Mouse (Mus musculus) adrenal gland (tissue): ENCODE data around the gene Syt8.

Experiments used
- intact Hi-C: fragments of 180-260 bp; cut with DNase I; formaldehyde crosslinking; loops from one replicate; pipeline ENCODE4 v1.15.1; 2025

Syt8 gene

GRCm38 (mm10) chr7:142408686-142409085 lies 26.0 kb upstream of the Syt8 start:
- intact Hi-C loops, result no loop called here

DNA sequence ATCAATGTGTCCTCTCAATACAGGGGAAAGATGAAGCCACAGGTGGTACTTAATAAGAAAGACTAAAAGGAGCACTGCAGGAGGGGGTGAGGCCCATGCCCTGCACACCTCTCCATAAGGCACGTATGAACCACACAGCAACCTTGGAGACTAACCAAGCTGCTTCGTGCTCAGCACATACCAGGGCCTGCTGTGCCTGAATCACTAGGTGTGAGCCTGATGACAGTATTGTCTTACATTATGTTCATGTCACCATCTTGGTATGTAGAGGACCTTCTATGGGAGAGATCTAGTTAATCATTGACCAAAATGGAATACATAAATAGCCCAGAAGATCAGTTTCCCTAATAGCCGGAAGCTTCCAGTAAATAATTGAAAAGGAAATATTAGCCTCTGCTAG lies 25.0 kb upstream of the Syt8 start:
- intact Hi-C loops, result no loop called here

GRCm38 (mm10) chr7:142413285-142413684 lies 21.4 kb upstream of the Syt8 start:
- intact Hi-C loops, result no loop called here

DNA sequence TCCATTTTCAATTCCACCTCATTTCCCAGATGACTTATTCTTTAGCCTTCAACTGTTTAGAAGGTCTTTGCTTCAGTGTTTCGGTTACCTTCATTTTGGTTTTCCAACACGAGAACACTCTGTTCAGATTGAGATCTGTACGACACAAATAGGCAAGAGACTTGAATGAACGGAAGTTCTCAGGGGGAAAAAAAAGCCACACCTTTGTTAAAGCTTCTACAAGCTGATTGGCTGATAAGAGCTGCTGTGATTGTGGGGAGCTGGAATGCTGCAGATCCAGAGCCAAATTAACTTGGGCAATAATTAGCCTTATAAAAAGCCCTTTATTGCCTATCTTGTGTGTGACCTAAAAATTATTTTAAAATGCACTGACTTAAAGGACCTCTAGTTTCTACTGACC lies 19.3 kb upstream of the Syt8 start:
- intact Hi-C loops, result no loop called here

GRCm38 (mm10) chr7:142416225-142416624 lies 18.4 kb upstream of the Syt8 start:
- intact Hi-C loops, result no loop called here

DNA sequence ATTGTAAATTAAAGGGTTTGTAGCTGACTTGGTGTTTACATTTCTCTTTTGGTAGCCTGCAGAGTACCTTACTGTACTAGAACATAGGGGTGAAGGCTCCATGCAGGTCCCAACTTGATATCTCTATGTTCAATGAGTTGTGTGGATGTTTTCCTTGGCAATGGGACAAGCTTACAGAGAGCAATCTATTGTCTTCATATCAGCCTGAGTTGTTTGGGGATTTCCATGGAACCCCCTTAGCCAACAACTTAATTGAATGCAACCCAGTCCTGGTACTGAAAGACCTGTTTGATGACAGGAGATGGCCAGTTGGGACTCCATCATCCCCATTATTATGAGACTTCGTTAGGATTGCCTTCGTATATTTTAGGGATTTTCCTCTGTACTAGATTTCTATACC lies 16.6 kb upstream of the Syt8 start:
- intact Hi-C loops, result no loop called here

- intact Hi-C loops, result no loop called here
These were observed 16.0 kb upstream of the Syt8 start for GRCm38 (mm10) chr7:142418679-142419078.

GRCm38 (mm10) chr7:142419887-142420286 lies 14.8 kb upstream of the Syt8 start:
- intact Hi-C loops, result no loop called here

GRCm38 (mm10) chr7:142421826-142422225 lies 12.8 kb upstream of the Syt8 start:
- intact Hi-C loops, result no loop called here

DNA sequence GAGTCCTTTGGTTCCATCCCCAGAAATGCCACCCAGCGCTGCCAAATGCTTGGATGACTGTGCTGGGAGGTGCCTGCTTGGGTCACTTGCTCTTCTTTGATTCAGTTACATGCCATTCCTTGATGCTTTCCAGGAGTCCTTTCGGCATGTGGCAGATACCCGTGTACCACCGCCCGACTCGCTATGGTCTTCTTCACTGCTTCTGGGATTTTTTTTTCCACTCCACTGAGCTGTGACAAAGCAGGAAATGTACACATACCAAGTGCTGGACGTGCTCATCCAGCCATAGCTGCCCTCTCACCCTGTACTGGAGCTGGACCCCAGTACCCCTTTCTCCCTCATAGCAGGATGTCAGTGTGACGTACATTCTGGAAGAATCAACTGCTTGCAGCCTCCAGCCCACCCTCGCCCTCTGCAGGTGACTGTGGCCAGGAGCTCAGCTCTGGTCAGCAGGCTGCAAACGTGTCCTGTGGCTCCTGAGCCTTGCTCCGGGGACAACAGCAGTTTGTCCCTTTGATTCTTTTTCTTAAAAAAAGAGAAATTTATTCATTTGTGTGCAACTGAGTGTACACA lies 8.9 kb upstream of the Syt8 start:
- intact Hi-C loops, result no loop called here

DNA sequence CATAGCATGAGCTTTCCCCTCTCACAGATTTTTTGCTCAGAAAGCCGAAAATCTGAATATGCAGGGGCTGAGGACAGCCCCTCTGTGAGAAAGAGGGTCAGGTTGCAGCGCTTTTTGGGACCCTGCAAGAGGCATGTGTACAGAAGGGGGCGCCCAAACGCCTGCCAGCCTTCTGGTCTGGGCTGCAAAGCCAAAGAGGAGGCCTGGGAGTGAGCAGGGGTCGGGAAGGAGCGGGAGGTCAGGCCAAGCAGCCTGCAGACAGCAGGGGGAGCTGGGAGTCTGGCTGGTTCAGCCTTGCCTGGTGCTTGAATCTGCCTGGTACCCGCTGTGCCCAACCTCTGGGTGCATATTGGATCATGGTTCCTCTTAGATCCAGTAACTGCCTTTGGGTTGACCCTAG lies 6.4 kb upstream of the Syt8 start:
- intact Hi-C loops, result no loop called here

DNA sequence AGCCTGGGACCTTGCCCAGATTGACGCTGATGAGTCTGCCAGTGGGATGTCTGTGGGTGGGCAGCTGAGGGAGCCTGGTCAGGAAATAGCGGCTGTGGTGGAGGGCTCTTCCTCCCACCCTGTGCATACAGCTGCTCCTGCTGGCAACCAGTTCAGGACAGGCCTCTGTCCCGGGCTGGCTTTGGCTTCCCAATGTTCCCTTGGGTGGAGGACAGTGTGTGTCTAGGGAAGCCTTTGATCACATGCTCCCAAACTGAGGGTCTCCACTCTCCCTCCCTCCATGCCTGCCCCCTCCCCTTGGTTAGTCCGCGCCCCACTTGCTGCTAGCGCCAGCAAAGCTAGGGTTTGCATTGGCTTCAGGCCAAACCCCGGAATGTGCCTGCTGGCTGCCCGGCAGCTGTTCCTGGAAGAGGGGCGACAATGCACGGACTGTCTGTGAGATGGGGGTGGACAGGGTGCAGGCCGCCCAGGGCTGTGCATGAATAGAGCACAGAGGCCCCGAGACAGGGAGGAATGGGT lies 4.4 kb upstream of the Syt8 start:
- intact Hi-C loops, result no loop called here

- intact Hi-C loops, result no loop called here
These were observed 3.5 kb upstream of the Syt8 start for GRCm38 (mm10) chr7:142431106-142431505.

DNA sequence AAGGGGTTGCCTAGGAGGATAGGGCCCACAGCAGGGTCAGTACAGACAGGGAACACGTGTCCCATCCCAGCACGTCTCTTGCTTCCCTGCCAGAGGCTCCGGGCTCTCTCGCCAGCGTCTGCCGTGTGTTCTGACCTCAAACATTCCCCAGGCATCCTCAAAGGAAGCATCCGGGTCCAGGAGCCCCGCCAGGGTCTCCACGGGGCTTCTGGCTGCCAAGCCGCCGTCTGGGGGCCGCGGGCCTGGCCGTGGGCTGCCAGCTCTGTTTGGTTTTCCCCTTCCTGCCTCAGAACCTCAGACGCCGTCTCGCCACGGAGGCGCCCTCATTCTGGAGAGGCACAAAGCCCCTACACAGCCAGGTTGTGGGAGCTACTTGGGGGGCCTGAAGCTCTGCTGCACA lies 1.0 kb upstream of the Syt8 start:
- intact Hi-C loops, result no loop called here

GRCm38 (mm10) chr7:142435524-142435923 lies 874 bp downstream of the Syt8 start:
- intact Hi-C loops, result loop anchor here (5.0 kb wide), 1 partner anchor 147 kb away; no protein-coding TSS in a partner anchor

- intact Hi-C loops, result loop anchor here (5.0 kb wide), 1 partner anchor 145 kb away; no protein-coding TSS in a partner anchor
These were observed 2.7 kb downstream of the Syt8 start for GRCm38 (mm10) chr7:142437324-142437723.

- intact Hi-C loops, result loop anchor here (5.0 kb wide), 1 partner anchor 142 kb away; no protein-coding TSS in a partner anchor
These were observed 5.3 kb downstream of the Syt8 start for GRCm38 (mm10) chr7:142439966-142440365.

GRCm38 (mm10) chr7:142440657-142441114 lies 6.0 kb downstream of the Syt8 start:
- intact Hi-C loops, result no loop called here

- intact Hi-C loops, result no loop called here
These were observed 6.9 kb downstream of the Syt8 start, which contains the start of gene Tnni2 for GRCm38 (mm10) chr7:142441585-142441984. TSS of gene Tnni2 (plus strand) at chr7:142441808.

GRCm38 (mm10) chr7:142442081-142442907 lies 7.6 kb downstream of the Syt8 start:
- intact Hi-C loops, result no loop called here

- intact Hi-C loops, result no loop called here
These were observed 8.3 kb downstream of the Syt8 start for GRCm38 (mm10) chr7:142442908-142443420.

- intact Hi-C loops, result no loop called here
These were observed 8.8 kb downstream of the Syt8 start for GRCm38 (mm10) chr7:142443474-142443873.
